In genomic region chr10:43504291-43504690, GRCm38 (mm10) we compare ENCODE assay signal across 24 mouse cellular contexts.
"Had no signal": no experiment of that assay in that cellular context is flagged by ENCODE, and none has a peak within 500 bp of the region (broad histone marks: within the 10 kb centered on the region; RNA-seq: fewer than 3 reads in every experiment).

No protein-coding gene starts in this region.

- H3K27ac ChIP-seq: kidney, embryonic 15.5 days; limb, embryonic 10.5 days; limb, embryonic 13.5 days; liver, embryonic 12.5 days; liver, embryonic 15.5 days; lung, embryonic 15.5 days; midbrain, embryonic 12.5 days; midbrain, embryonic 15.5 days; neural tube, embryonic 12.5 days; neural tube, embryonic 15.5 days had no signal

- H3K4me3 ChIP-seq: kidney, embryonic 15.5 days; limb, embryonic 10.5 days; limb, embryonic 13.5 days; liver, embryonic 12.5 days; liver, embryonic 15.5 days; lung, embryonic 15.5 days; midbrain, embryonic 12.5 days; midbrain, embryonic 15.5 days; neural tube, embryonic 12.5 days; neural tube, embryonic 15.5 days had no signal

- ATAC-seq: liver, embryonic 12.5 days; midbrain, embryonic 15.5 days had no signal

- H3K9ac ChIP-seq: kidney, embryonic 15.5 days; limb, embryonic 13.5 days; liver, embryonic 12.5 days; liver, embryonic 15.5 days; lung, embryonic 15.5 days; midbrain, embryonic 12.5 days; midbrain, embryonic 15.5 days; neural tube, embryonic 12.5 days; neural tube, embryonic 15.5 days had no signal

- H3K9me3 ChIP-seq: kidney, embryonic 15.5 days; limb, embryonic 10.5 days; limb, embryonic 13.5 days; liver, embryonic 12.5 days; liver, embryonic 15.5 days; lung, embryonic 15.5 days; midbrain, embryonic 12.5 days; midbrain, embryonic 15.5 days; neural tube, embryonic 12.5 days; neural tube, embryonic 15.5 days had no signal

- DNase-seq: kidney, adult 11 months; kidney, adult 8-10 months; kidney, postnatal 10 days; kidney, postnatal 36 days; liver; lung, adult 18-20 months; lung, postnatal 14 days; lung, postnatal 4 days; right cerebral cortex, adult 18-20 months; right cerebral cortex, postnatal 25 days; spleen, adult 18-20 months; thymus, adult 18-20 months; thymus, postnatal 14 days; thymus, postnatal 4 days had no signal

- H3K27me3 ChIP-seq: kidney, embryonic 15.5 days; limb, embryonic 13.5 days; liver, embryonic 12.5 days; liver, embryonic 15.5 days; lung, embryonic 15.5 days; midbrain, embryonic 12.5 days; midbrain, embryonic 15.5 days; neural tube, embryonic 12.5 days; neural tube, embryonic 15.5 days had no signal

- H3K4me1 ChIP-seq: kidney, embryonic 15.5 days; limb, embryonic 10.5 days; limb, embryonic 13.5 days; liver, embryonic 12.5 days; liver, embryonic 15.5 days; lung, embryonic 15.5 days; midbrain, embryonic 12.5 days; midbrain, embryonic 15.5 days; neural tube, embryonic 12.5 days; neural tube, embryonic 15.5 days had no signal

- H3K4me2 ChIP-seq: kidney, embryonic 15.5 days; limb, embryonic 13.5 days; liver, embryonic 12.5 days; liver, embryonic 15.5 days; lung, embryonic 15.5 days; midbrain, embryonic 12.5 days; midbrain, embryonic 15.5 days; neural tube, embryonic 12.5 days; neural tube, embryonic 15.5 days had no signal
